Mouse (Mus musculus) olfactory bulb, adult 2 months (tissue): ENCODE results near the gene Tbx5.

ENCODE experiments used
- CTCF ChIP-seq: fragments of 200-500 bp; IDR thresholded peaks from 2 replicates; pipeline ENCODE4 v1.5.1; 2012; ENCODE audit warnings: low read depth, mild to moderate bottlenecking, low read length, moderate library complexity; ENCODE audit not compliant: insufficient read depth
- POLR2A ChIP-seq: fragments of 200-500 bp; IDR thresholded peaks from 2 replicates; pipeline ENCODE4 v1.6.1; 2012; ENCODE audit warnings: mild to moderate bottlenecking, low read depth, low read length, moderate library complexity; ENCODE audit not compliant: insufficient read depth

DNA sequence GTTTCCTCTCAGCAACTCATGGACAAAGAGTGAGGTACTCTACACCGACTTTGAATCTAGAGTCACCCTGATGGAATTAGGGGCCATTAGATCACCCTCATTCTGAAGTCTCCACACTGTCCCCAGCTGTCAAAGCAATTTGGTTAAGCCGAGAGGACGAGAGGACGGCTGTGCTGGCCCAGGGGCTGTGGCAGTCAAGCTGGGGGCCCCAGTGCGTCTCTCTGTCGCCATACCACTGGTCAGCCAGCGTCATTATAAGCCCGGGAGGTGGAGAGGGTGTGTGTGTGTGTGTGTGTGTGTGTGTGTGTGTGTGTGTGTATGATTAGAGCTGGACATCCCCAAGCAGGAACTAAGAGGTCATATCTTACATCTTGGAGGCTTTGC is 10.9 kb downstream of the Tbx5 start:
- no peak for TF ChIP-seq CTCF
- TF ChIP-seq POLR2A: no peak
